Mouse (Mus musculus) hindbrain, embryonic 11.5 days (tissue): ENCODE measurements around the gene Tgfbr1. TPM values are rescaled to one million over a fixed set of nuclear protein-coding genes. Genes with fewer than 3 reads are reported as not detected.

Source experiments
- ATAC-seq: fragments of 200-750 bp; cut with Nextera tagmentation; 2 replicates; pipeline ENCODE4 v1.8.0; 2017; ENCODE audit warnings: mild to moderate bottlenecking, moderate TSS enrichment, moderate library complexity; ENCODE audit not compliant: low FRiP score
- DNase-seq: peaks from one replicate; pipeline ENCODE4 v3.0.0-alpha.2; 2015; ENCODE audit warnings: low spot score
- H3K27ac ChIP-seq: fragments of 300-500 bp; sonication (generic); 2 replicates; pipeline ENCODE4 v1.5.1; 2014; ENCODE audit warnings: mild to moderate bottlenecking, low read depth, low read length
- H3K27me3 ChIP-seq: fragments of 300-500 bp; sonication (generic); 2 replicates; pipeline ENCODE4 v1.6.1; 2014; ENCODE audit warnings: mild to moderate bottlenecking, low read length, moderate library complexity, mixed read lengths; ENCODE audit not compliant: control insufficient read depth, insufficient read depth
- H3K36me3 ChIP-seq: fragments of 300-500 bp; sonication (generic); 2 replicates; pipeline ENCODE4 v1.6.1; 2014; ENCODE audit warnings: mild to moderate bottlenecking, low read length, moderate library complexity, mixed read lengths; ENCODE audit not compliant: control insufficient read depth, insufficient read depth
- H3K4me1 ChIP-seq: fragments of 300-500 bp; sonication (generic); replicated peaks from 2 replicates; pipeline ENCODE4 v1.6.1; 2014; ENCODE audit warnings: low read length, mixed read lengths; ENCODE audit not compliant: control insufficient read depth, insufficient read depth
- H3K4me2 ChIP-seq: fragments of 300-500 bp; sonication (generic); replicated peaks from 2 replicates; pipeline ENCODE4 v1.6.1; 2014; ENCODE audit warnings: mild to moderate bottlenecking, low read depth, low read length
- H3K4me3 ChIP-seq: fragments of 300-500 bp; sonication (generic); 2 replicates; pipeline ENCODE4 v1.5.1; 2014; ENCODE audit warnings: low read depth, low read length
- H3K9ac ChIP-seq: fragments of 300-500 bp; sonication (generic); 2 replicates; pipeline ENCODE4 v1.6.1; 2014; ENCODE audit warnings: low read depth, low read length
- H3K9me3 ChIP-seq: fragments of 300-500 bp; sonication (generic); 2 replicates; pipeline ENCODE4 v1.6.1; 2016; ENCODE audit warnings: low read length; ENCODE audit not compliant: control insufficient read depth
- WGBS: fragments of 180-500 bp; shearing (Covaris S2); extraction: QIAGEN DNeasy Blood & Tissue Kit; methylation state at CpG from one replicate; pipeline ENCODE4 v1.1.7; 2014; 5-methylcytosine and 5-hydroxymethylcytosine counted together
- polyA plus RNA-seq: library from polyadenylated mRNA; unstranded; fragments of >200 nt; fragmentation: Nextera tagmentation; extraction: Ambion mirVana; gene quantifications from 2 replicates; pipeline ENCODE4 v1.2.1, GENCODE M21; 2014

The Tgfbr1 gene
- polyA plus RNA-seq, 1 experiment from 2014 or later: 90.1 TPM

- no peak overlapping the region for H3K27ac ChIP-seq
- H3K4me3 ChIP-seq: no peak overlapping the region
- H3K4me2 ChIP-seq: no peak overlapping the region
- no peaks in the 10 kb centered on the region for H3K9me3 ChIP-seq
- H3K36me3 ChIP-seq: peaks cover 10% of the 10 kb centered on the region; the same call in 1 of the 2 replicates
- ATAC-seq: no peak
- H3K27me3 ChIP-seq: no peaks in the 10 kb centered on the region
- DNase-seq: peak; percentile 25
- H3K4me1 ChIP-seq: no peaks in the 10 kb centered on the region
- no peak overlapping the region for H3K9ac ChIP-seq
These were observed 46.8 kb downstream of the Tgfbr1 start for GRCm38 (mm10) chr4:47399824-47400223.

GRCm38 (mm10) chr4:47400314-47400713 is 47.3 kb downstream of the Tgfbr1 start:
- H3K9ac ChIP-seq: no peak overlapping the region
- DNase-seq (no peak), ATAC-seq (no peak)
- H3K27ac ChIP-seq: no peak overlapping the region
- 87% methylated on average over 4 of the region's 4 CpGs for WGBS
- H3K27me3 ChIP-seq: no peaks in the 10 kb centered on the region
- no peak overlapping the region for H3K4me3 ChIP-seq
- H3K9me3 ChIP-seq: no peaks in the 10 kb centered on the region
- H3K4me2 ChIP-seq: no peak overlapping the region
- H3K4me1 ChIP-seq: no peaks in the 10 kb centered on the region
- H3K36me3 ChIP-seq: peaks cover 10% of the 10 kb centered on the region; the same call in 1 of the 2 replicates

GRCm38 (mm10) chr4:47402200-47402599 is 49.2 kb downstream of the Tgfbr1 start:
- H3K27ac ChIP-seq: no peak overlapping the region
- H3K9ac ChIP-seq: no peak overlapping the region
- no peaks in the 10 kb centered on the region for H3K4me1 ChIP-seq
- ATAC-seq (no peak), DNase-seq (no peak)
- peaks cover 12% of the 10 kb centered on the region; the same call in 1 of the 2 replicates for H3K36me3 ChIP-seq
- H3K4me2 ChIP-seq: no peak overlapping the region
- no peaks in the 10 kb centered on the region for H3K9me3 ChIP-seq
- H3K4me3 ChIP-seq: no peak overlapping the region
- H3K27me3 ChIP-seq: no peaks in the 10 kb centered on the region

- 0 out of 2 replicates have a peak, but pooled peaks cover 2% of the 10 kb centered on the region for H3K36me3 ChIP-seq
- H3K27me3 ChIP-seq: no peaks in the 10 kb centered on the region
- DNase-seq: no peak
- H3K4me3 ChIP-seq: no peak overlapping the region
- WGBS: 90% methylated on average over 2 of the region's 2 CpGs
- H3K4me1 ChIP-seq: no peaks in the 10 kb centered on the region
- no peak overlapping the region for H3K27ac ChIP-seq
- no peaks in the 10 kb centered on the region for H3K9me3 ChIP-seq
- ATAC-seq: no peak
- H3K4me2 ChIP-seq: no peak overlapping the region
- no peak overlapping the region for H3K9ac ChIP-seq
These were observed 51.5 kb downstream of the Tgfbr1 start for GRCm38 (mm10) chr4:47404536-47404935.

- 0 out of 2 replicates have a peak, but pooled peaks cover 2% of the 10 kb centered on the region for H3K36me3 ChIP-seq
- no peak for DNase-seq
- H3K9ac ChIP-seq: no peak overlapping the region
- no peak overlapping the region for H3K4me2 ChIP-seq
- no peaks in the 10 kb centered on the region for H3K9me3 ChIP-seq
- H3K27ac ChIP-seq: no peak overlapping the region
- no peak overlapping the region for H3K4me3 ChIP-seq
- no peak for ATAC-seq
- no peaks in the 10 kb centered on the region for H3K27me3 ChIP-seq
- no peaks in the 10 kb centered on the region for H3K4me1 ChIP-seq
- 88% methylated on average over 2 of the region's 2 CpGs for WGBS
These were observed 54.1 kb downstream of the Tgfbr1 start for GRCm38 (mm10) chr4:47407161-47407560.

GRCm38 (mm10) chr4:47417871-47418270 is 64.8 kb downstream of the Tgfbr1 start:
- no peak for DNase-seq
- H3K9me3 ChIP-seq: no peaks in the 10 kb centered on the region
- no peak overlapping the region for H3K4me3 ChIP-seq
- H3K36me3 ChIP-seq: no peaks in the 10 kb centered on the region
- no peak overlapping the region for H3K9ac ChIP-seq
- no peak overlapping the region for H3K4me2 ChIP-seq
- no peaks in the 10 kb centered on the region for H3K27me3 ChIP-seq
- H3K27ac ChIP-seq: no peak overlapping the region
- WGBS: 73% methylated on average over 3 of the region's 3 CpGs
- H3K4me1 ChIP-seq: no peaks in the 10 kb centered on the region
- no peak for ATAC-seq

- Histone ChIP-seq H3K27ac (no peak overlapping the region), H3K27me3 (no peaks in the 10 kb centered on the region), H3K9me3 (no peaks in the 10 kb centered on the region), H3K4me3 (no peak overlapping the region), H3K4me2 (no peak overlapping the region), H3K9ac (no peak overlapping the region), H3K4me1 (no peaks in the 10 kb centered on the region), H3K36me3 (no peaks in the 10 kb centered on the region)
- ATAC-seq (peak; percentile 28; the same call in 1 of the 2 replicates), DNase-seq (peak; percentile 79)
- 21% methylated on average over 9 of the region's 9 CpGs for WGBS
These were observed 66.4 kb downstream of the Tgfbr1 start for GRCm38 (mm10) chr4:47419268-47419973.

GRCm38 (mm10) chr4:47420191-47420590 is 67.2 kb downstream of the Tgfbr1 start:
- ATAC-seq (no peak), DNase-seq (no peak)
- WGBS: 27% methylated on average over 7 of the region's 7 CpGs
- H3K9ac ChIP-seq: no peak overlapping the region
- no peak overlapping the region for H3K4me3 ChIP-seq
- H3K27ac ChIP-seq: no peak overlapping the region
- H3K27me3 ChIP-seq: no peaks in the 10 kb centered on the region
- no peaks in the 10 kb centered on the region for H3K36me3 ChIP-seq
- H3K4me1 ChIP-seq: no peaks in the 10 kb centered on the region
- no peak overlapping the region for H3K4me2 ChIP-seq
- no peaks in the 10 kb centered on the region for H3K9me3 ChIP-seq

GRCm38 (mm10) chr4:47422194-47422593 is 69.2 kb downstream of the Tgfbr1 start:
- no peaks in the 10 kb centered on the region for H3K36me3 ChIP-seq
- no peaks in the 10 kb centered on the region for H3K27me3 ChIP-seq
- WGBS: 10% methylated on average over 3 of the region's 3 CpGs
- no peak overlapping the region for H3K9ac ChIP-seq
- no peaks in the 10 kb centered on the region for H3K9me3 ChIP-seq
- H3K4me3 ChIP-seq: no peak overlapping the region
- DNase-seq: no peak
- no peaks in the 10 kb centered on the region for H3K4me1 ChIP-seq
- no peak overlapping the region for H3K4me2 ChIP-seq
- no peak for ATAC-seq
- no peak overlapping the region for H3K27ac ChIP-seq
